Mouse (Mus musculus) cerebellum, postnatal 4 days (tissue): ENCODE data around the gene Vill.

Source experiments
- DNase-seq, 2 experiments: peaks; one replicate each; pipeline ENCODE4 v3.0.0; 2022; ENCODE audit warnings: low spot score in 2 of 2, mixed read lengths in 1 of 2

Gene Vill

GRCm38 (mm10) chr9:119052154-119052944, at the start of gene Vill:
TSS of gene Vill (plus strand) at chr9:119052778.
- no peak for DNase-seq

GRCm38 (mm10) chr9:119003990-119004702, 48.4 kb upstream of the Vill start:
- no peak for DNase-seq

GRCm38 (mm10) chr9:119004703-119005076, 47.9 kb upstream of the Vill start:
- no peak for DNase-seq

- DNase-seq = no peak
Observed at GRCm38 (mm10) chr9:119005303-119006029, 47.1 kb upstream of the Vill start.

- no peak for DNase-seq
Observed at GRCm38 (mm10) chr9:119007266-119007665, 45.3 kb upstream of the Vill start.

- DNase-seq = no peak
Observed at GRCm38 (mm10) chr9:119008871-119009270, 43.7 kb upstream of the Vill start.

- DNase-seq = no peak
Observed at GRCm38 (mm10) chr9:119010156-119010710, 42.3 kb upstream of the Vill start.

- no peak for DNase-seq
Observed at GRCm38 (mm10) chr9:119016785-119017507, 35.6 kb upstream of the Vill start.

GRCm38 (mm10) chr9:119021731-119022130, 30.8 kb upstream of the Vill start:
- DNase-seq = no peak

- no peak for DNase-seq
Observed at GRCm38 (mm10) chr9:119025263-119025662, 27.3 kb upstream of the Vill start.

- no peak for DNase-seq
Observed at GRCm38 (mm10) chr9:119025832-119026331, 26.7 kb upstream of the Vill start.

GRCm38 (mm10) chr9:119027337-119027736, 25.2 kb upstream of the Vill start:
- DNase-seq = no peak

- no peak for DNase-seq
Observed at GRCm38 (mm10) chr9:119028226-119029195, 24.1 kb upstream of the Vill start.

GRCm38 (mm10) chr9:119029568-119029967, 23.0 kb upstream of the Vill start:
- peak; percentile 55 to 69 for DNase-seq

- no peak for DNase-seq
Observed at GRCm38 (mm10) chr9:119031038-119031437, 21.5 kb upstream of the Vill start.

GRCm38 (mm10) chr9:119031772-119032171, 20.8 kb upstream of the Vill start:
- DNase-seq = no peak

GRCm38 (mm10) chr9:119032538-119032937, 20.0 kb upstream of the Vill start:
- no peak for DNase-seq

GRCm38 (mm10) chr9:119033111-119033921, 19.3 kb upstream of the Vill start:
- no peak for DNase-seq

- DNase-seq = no peak
Observed at GRCm38 (mm10) chr9:119034069-119034468, 18.5 kb upstream of the Vill start.
